Mouse (Mus musculus): Measurements from ENCODE around the gene Anapc4. TPM values are rescaled to one million over a fixed set of nuclear protein-coding genes. Genes with fewer than 3 reads are reported as not detected.

Anapc4 gene
- polyA plus RNA-seq, 1 experiment, result 67.2 TPM

- Histone ChIP-seq H3K36me3 (ENCODE audit: control insufficient read depth, insufficient read depth, low read length, poor library complexity, severe bottlenecking) (no peaks in the 10 kb centered on the region), H3K9ac (ENCODE audit: low read depth, poor library complexity, severe bottlenecking) (no peak overlapping the region), H3K4me3 (ENCODE audit: low read depth, low read length) (no peak overlapping the region), H3K27ac (ENCODE audit: insufficient read depth, low read length) (no peak overlapping the region), H3K4me1 (ENCODE audit: control insufficient read depth, insufficient read depth, low read length) (no peaks in the 10 kb centered on the region), H3K27me3 (ENCODE audit: control insufficient read depth, insufficient read depth, low read length, poor library complexity, severe bottlenecking) (no peaks in the 10 kb centered on the region), H3K9me3 (replicated peaks; ENCODE audit: control insufficient read depth, insufficient read depth, low read length, poor library complexity, severe bottlenecking) (no peaks in the 10 kb centered on the region)
- no peak for TF ChIP-seq EP300 (IDR thresholded peaks at IDR 0.05; ENCODE audit: insufficient read depth, low read depth, low read length)
- TF ChIP-seq CTCF (IDR thresholded peaks at IDR 0.05; ENCODE audit: low read depth, low read length), result no peak
- no peak for TF ChIP-seq POLR2A (IDR thresholded peaks at IDR 0.05; ENCODE audit: insufficient read depth, low read length)
Measured at GRCm38 (mm10) chr5:52805801-52806200, 28.0 kb upstream of the Anapc4 start.

GRCm38 (mm10) chr5:52806349-52806748, 27.5 kb upstream of the Anapc4 start:
- Histone ChIP-seq H3K36me3 (ENCODE audit: control insufficient read depth, insufficient read depth, low read length, poor library complexity, severe bottlenecking) (no peaks in the 10 kb centered on the region), H3K27ac (ENCODE audit: insufficient read depth, low read length) (no peak overlapping the region), H3K9ac (ENCODE audit: low read depth, poor library complexity, severe bottlenecking) (no peak overlapping the region), H3K4me3 (ENCODE audit: low read depth, low read length) (no peak overlapping the region), H3K27me3 (ENCODE audit: control insufficient read depth, insufficient read depth, low read length, poor library complexity, severe bottlenecking) (no peaks in the 10 kb centered on the region), H3K9me3 (replicated peaks; ENCODE audit: control insufficient read depth, insufficient read depth, low read length, poor library complexity, severe bottlenecking) (no peaks in the 10 kb centered on the region), H3K4me1 (ENCODE audit: control insufficient read depth, insufficient read depth, low read length) (no peaks in the 10 kb centered on the region)
- TF ChIP-seq EP300 (IDR thresholded peaks at IDR 0.05; ENCODE audit: insufficient read depth, low read depth, low read length), result no peak
- no peak for TF ChIP-seq POLR2A (IDR thresholded peaks at IDR 0.05; ENCODE audit: insufficient read depth, low read length)
- TF ChIP-seq CTCF (IDR thresholded peaks at IDR 0.05; ENCODE audit: low read depth, low read length), result no peak

- no peaks in the 10 kb centered on the region for H3K36me3 ChIP-seq (ENCODE audit: control insufficient read depth, insufficient read depth, low read length, poor library complexity, severe bottlenecking)
- H3K27me3 ChIP-seq (ENCODE audit: control insufficient read depth, insufficient read depth, low read length, poor library complexity, severe bottlenecking), result no peaks in the 10 kb centered on the region
- no peaks in the 10 kb centered on the region for H3K9me3 ChIP-seq (replicated peaks; ENCODE audit: control insufficient read depth, insufficient read depth, low read length, poor library complexity, severe bottlenecking)
- no peak overlapping the region for H3K27ac ChIP-seq (ENCODE audit: insufficient read depth, low read length)
- no peak overlapping the region for H3K4me3 ChIP-seq (ENCODE audit: low read depth, low read length)
- H3K4me1 ChIP-seq (ENCODE audit: control insufficient read depth, insufficient read depth, low read length), result no peaks in the 10 kb centered on the region
- TF ChIP-seq CTCF (IDR thresholded peaks at IDR 0.05; ENCODE audit: low read depth, low read length) (no peak), EP300 (IDR thresholded peaks at IDR 0.05; ENCODE audit: insufficient read depth, low read depth, low read length) (no peak), POLR2A (IDR thresholded peaks at IDR 0.05; ENCODE audit: insufficient read depth, low read length) (no peak)
- no peak overlapping the region for H3K9ac ChIP-seq (ENCODE audit: low read depth, poor library complexity, severe bottlenecking)
Measured at GRCm38 (mm10) chr5:52807030-52807429, 26.8 kb upstream of the Anapc4 start.

- Histone ChIP-seq H3K9me3 (replicated peaks; ENCODE audit: control insufficient read depth, insufficient read depth, low read length, poor library complexity, severe bottlenecking) (no peaks in the 10 kb centered on the region), H3K4me1 (ENCODE audit: control insufficient read depth, insufficient read depth, low read length) (no peaks in the 10 kb centered on the region), H3K4me3 (ENCODE audit: low read depth, low read length) (no peak overlapping the region), H3K36me3 (ENCODE audit: control insufficient read depth, insufficient read depth, low read length, poor library complexity, severe bottlenecking) (peaks cover under 1% of the 10 kb centered on the region; the same call in 1 of the 2 replicates), H3K9ac (ENCODE audit: low read depth, poor library complexity, severe bottlenecking) (no peak overlapping the region), H3K27ac (ENCODE audit: insufficient read depth, low read length) (no peak overlapping the region), H3K27me3 (ENCODE audit: control insufficient read depth, insufficient read depth, low read length, poor library complexity, severe bottlenecking) (no peaks in the 10 kb centered on the region)
- TF ChIP-seq POLR2A (IDR thresholded peaks at IDR 0.05; ENCODE audit: insufficient read depth, low read length) (no peak), CTCF (IDR thresholded peaks at IDR 0.05; ENCODE audit: low read depth, low read length) (no peak), EP300 (IDR thresholded peaks at IDR 0.05; ENCODE audit: insufficient read depth, low read depth, low read length) (no peak)
Measured at GRCm38 (mm10) chr5:52810446-52810845, 23.4 kb upstream of the Anapc4 start.

GRCm38 (mm10) chr5:52811056-52811455, 22.8 kb upstream of the Anapc4 start:
- Histone ChIP-seq H3K9ac (ENCODE audit: low read depth, poor library complexity, severe bottlenecking) (no peak overlapping the region), H3K36me3 (ENCODE audit: control insufficient read depth, insufficient read depth, low read length, poor library complexity, severe bottlenecking) (peaks cover 4% of the 10 kb centered on the region; the same call in 1 of the 2 replicates), H3K4me1 (ENCODE audit: control insufficient read depth, insufficient read depth, low read length) (no peaks in the 10 kb centered on the region), H3K9me3 (replicated peaks; ENCODE audit: control insufficient read depth, insufficient read depth, low read length, poor library complexity, severe bottlenecking) (no peaks in the 10 kb centered on the region), H3K27me3 (ENCODE audit: control insufficient read depth, insufficient read depth, low read length, poor library complexity, severe bottlenecking) (no peaks in the 10 kb centered on the region), H3K4me3 (ENCODE audit: low read depth, low read length) (no peak overlapping the region), H3K27ac (ENCODE audit: insufficient read depth, low read length) (no peak overlapping the region)
- TF ChIP-seq CTCF (IDR thresholded peaks at IDR 0.05; ENCODE audit: low read depth, low read length) (no peak), EP300 (IDR thresholded peaks at IDR 0.05; ENCODE audit: insufficient read depth, low read depth, low read length) (no peak), POLR2A (IDR thresholded peaks at IDR 0.05; ENCODE audit: insufficient read depth, low read length) (no peak)

- Histone ChIP-seq H3K4me3 (ENCODE audit: low read depth, low read length) (no peak overlapping the region), H3K27me3 (ENCODE audit: control insufficient read depth, insufficient read depth, low read length, poor library complexity, severe bottlenecking) (no peaks in the 10 kb centered on the region), H3K4me1 (ENCODE audit: control insufficient read depth, insufficient read depth, low read length) (no peaks in the 10 kb centered on the region), H3K9ac (ENCODE audit: low read depth, poor library complexity, severe bottlenecking) (no peak overlapping the region), H3K27ac (ENCODE audit: insufficient read depth, low read length) (no peak overlapping the region), H3K36me3 (ENCODE audit: control insufficient read depth, insufficient read depth, low read length, poor library complexity, severe bottlenecking) (peaks cover 6% of the 10 kb centered on the region; the same call in 1 of the 2 replicates), H3K9me3 (replicated peaks; ENCODE audit: control insufficient read depth, insufficient read depth, low read length, poor library complexity, severe bottlenecking) (no peaks in the 10 kb centered on the region)
- TF ChIP-seq POLR2A (IDR thresholded peaks at IDR 0.05; ENCODE audit: insufficient read depth, low read length) (no peak), EP300 (IDR thresholded peaks at IDR 0.05; ENCODE audit: insufficient read depth, low read depth, low read length) (no peak), CTCF (IDR thresholded peaks at IDR 0.05; ENCODE audit: low read depth, low read length) (no peak)
Measured at GRCm38 (mm10) chr5:52812456-52812855, 21.4 kb upstream of the Anapc4 start.

All from ES-Bruce4 (cell line).